Mouse (Mus musculus): Measurements from ENCODE around the gene Mcu.

Gene Mcu

GRCm38 (mm10) chr10:59527311-59527710 is 89.2 kb downstream of the Mcu start:
- no peak for DNase-seq

- DNase-seq, result no peak
These were observed 91.8 kb downstream of the Mcu start for GRCm38 (mm10) chr10:59524675-59525074.

- no peak for DNase-seq
These were observed 92.6 kb downstream of the Mcu start for GRCm38 (mm10) chr10:59523826-59524331.

- peak; percentile 65 for DNase-seq
These were observed 95.8 kb downstream of the Mcu start for GRCm38 (mm10) chr10:59520701-59521100.

DNA sequence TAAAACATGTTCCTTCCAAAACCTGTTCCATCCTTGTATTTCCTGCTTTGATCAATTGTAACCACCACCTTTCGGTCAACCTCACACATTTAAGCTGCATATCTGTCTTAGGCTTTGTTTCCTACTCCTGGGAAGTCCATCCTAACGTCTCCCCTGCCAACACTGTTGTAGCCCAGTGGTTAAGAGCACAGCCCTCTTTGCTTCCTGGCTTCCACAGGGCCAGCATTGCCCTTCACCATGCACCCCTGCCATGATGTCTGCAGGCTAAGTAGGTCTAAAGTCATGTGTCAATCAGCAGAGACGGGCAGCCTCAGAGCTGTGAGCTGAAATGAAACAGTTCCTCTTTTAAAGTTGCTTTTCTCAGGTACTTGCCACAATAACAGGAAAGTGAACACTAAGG is 97.1 kb downstream of the Mcu start:
- DNase-seq, result no peak

DNA sequence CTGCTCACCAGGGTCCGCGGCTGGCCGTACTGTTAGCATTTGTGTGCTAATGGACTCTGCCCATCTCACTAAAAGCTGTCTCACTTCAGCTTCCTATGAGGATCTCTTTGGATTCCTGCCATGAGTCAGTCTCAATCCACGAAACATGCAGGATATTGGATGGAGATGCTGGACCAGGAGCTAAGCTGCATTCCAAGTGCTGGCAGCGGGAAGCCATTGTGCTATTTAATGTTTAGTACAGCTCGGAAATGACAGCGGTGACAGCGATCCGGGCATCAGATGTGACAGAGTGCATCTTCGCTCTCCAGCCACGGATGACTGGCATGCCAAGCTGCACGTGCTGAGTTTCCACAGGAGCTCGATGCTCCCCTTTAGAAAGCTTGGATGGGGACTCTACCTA is 99.3 kb downstream of the Mcu start:
- DNase-seq, result peak; percentile 70

GRCm38 (mm10) chr10:59514739-59515464 is 101.6 kb downstream of the Mcu start:
- no peak for DNase-seq

GRCm38 (mm10) chr10:59512173-59512572 is 104.3 kb downstream of the Mcu start:
- DNase-seq, result no peak

DNA sequence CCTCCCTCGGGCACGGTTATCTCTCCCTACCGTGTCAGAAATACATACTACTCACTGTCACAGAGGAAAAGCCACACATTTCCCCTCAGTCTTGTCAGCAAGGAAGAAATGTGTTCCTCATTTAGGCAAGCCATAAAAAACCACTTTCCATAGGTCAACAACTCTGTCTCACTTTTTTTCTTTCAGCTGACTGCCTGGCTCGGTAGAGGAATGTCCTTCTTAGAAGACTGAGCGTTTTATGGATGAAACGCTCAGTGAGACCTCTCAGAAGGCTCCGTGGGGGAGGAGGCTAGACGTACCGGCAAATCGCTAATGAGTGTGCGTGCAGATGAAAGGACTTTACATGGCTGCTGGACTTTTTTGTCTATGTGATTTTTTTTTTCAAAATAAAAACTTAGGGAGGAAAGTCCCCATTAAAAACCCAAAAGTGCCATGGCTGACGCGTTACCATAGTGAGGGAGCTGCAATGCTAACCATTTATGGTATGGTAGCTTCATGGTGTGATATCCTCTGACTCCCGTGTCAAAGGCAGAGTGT is 105.0 kb downstream of the Mcu start:
- DNase-seq, result no peak

- DNase-seq, result no peak
These were observed 105.6 kb downstream of the Mcu start for GRCm38 (mm10) chr10:59510713-59511426.

- no peak for DNase-seq
These were observed 107.3 kb downstream of the Mcu start for GRCm38 (mm10) chr10:59509197-59509596.

DNA sequence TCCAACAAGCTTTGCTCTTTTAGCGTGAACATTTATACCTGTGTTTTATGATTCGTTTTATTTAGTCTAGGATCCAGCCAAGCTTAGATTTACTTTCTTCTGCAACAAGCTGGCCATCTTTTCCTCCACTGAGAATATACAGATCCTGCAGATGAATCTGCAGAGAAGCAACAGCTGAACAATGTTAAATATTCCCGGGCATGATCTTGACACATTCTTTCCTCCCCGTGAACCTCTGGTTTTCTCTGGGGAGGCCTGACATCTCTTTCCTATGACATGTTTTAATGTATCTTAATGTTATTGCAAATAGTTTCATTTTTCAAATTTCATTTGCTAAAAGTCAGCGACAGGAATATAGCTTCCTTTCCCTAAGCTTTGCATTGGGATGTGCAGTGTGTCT is 109.8 kb downstream of the Mcu start:
- DNase-seq, result no peak

GRCm38 (mm10) chr10:59504291-59504690 is 112.2 kb downstream of the Mcu start:
- DNase-seq, result no peak

DNA sequence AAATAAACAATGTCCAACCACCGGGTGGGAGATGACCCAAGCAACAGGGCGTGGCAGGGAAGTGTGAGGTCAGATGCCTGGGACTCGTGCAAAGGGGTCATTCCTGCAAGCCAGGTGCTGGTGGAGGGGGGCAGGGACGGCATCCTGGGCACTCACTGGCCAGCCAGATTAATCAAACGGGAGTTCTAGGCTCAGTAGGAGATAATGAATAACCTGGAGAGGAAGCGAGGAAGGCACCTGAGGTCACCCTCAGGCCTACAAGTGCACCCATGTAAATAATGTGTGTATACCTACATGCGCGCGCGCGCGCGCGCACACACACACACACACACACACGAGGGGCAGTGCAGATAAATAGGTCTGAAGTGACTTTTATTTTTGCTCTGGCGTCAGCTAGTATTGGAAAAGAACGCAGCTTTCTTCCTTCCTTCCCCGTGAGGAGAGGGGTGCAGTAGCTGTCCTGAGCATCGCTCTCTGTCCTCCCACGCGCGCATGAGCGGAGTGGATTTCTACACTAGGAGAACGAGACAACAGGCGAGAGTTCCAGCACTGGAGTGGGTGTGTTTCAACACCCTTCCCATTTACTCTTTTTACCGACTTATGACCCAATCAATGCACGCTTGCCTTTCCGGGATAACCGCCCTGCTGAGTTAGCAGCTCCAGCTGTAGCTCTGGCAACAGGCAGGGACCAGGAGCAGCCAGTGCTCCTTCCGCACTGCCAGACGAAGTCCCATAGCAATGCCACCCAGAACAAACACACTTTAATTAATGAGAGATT is 112.9 kb downstream of the Mcu start:
- DNase-seq, result no peak

DNA sequence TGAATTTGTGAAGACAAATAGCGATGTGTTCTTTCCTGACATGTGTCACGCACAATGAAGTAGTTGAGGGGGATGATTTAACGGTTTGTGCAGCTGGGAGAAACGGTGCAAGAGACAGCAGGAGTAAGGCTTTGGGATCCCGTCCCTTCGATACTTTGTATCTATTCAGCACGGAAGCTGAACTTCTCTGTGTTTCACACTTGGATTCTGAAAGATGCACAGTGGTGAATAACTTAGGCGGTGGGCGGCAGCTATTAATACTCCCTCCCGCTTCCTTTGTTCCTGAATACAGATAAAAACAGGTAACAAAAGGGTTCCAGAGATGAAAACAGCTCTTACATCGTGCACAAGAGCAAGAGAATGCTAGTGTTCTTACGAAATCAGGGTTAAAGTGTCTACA is 114.1 kb downstream of the Mcu start:
- DNase-seq, result no peak

GRCm38 (mm10) chr10:59501761-59502160 is 114.7 kb downstream of the Mcu start:
- no peak for DNase-seq

DNA sequence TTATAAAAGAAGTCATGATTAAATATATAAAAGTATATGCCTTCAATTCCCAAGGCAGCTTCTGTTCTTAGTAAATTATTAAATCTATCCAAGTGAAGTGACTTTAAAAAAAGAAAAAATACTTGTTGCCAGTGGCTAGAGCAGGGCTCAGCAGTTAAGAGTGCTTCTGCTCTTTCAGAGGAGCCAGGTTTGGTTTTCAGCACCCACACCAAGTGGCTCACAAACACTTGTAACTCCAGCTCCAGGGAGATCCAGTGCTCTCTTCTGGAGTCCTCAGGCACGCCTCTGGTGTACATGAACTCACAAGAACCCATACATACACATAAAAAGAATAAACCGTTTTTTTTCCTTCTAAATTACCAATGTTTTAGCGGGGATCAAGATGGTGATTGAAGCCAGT is 116.3 kb downstream of the Mcu start:
- DNase-seq, result no peak

GRCm38 (mm10) chr10:59497019-59497418 is 119.5 kb downstream of the Mcu start:
- no peak for DNase-seq

DNA sequence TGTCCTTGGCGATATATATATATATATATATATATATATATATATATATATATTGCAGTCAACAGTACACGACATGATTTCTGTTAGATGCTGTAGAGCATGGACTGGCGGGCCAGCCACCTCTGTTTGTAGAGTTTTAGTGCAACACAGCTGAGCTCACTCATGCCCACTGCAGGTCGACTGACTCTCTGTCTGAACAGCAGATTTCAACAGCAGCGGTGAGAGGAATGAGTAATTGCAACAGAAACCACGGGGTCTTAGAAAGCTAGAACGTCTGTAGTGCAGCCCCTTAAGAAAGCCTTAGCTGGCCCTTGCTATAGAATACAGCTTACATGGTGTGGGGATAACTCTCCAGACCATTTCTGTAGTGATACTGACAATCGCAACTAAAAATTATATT is 121.6 kb downstream of the Mcu start:
- no peak for DNase-seq

GRCm38 (mm10) chr10:59494044-59494443 is 122.4 kb downstream of the Mcu start:
- DNase-seq, result peak; percentile 37

DNA sequence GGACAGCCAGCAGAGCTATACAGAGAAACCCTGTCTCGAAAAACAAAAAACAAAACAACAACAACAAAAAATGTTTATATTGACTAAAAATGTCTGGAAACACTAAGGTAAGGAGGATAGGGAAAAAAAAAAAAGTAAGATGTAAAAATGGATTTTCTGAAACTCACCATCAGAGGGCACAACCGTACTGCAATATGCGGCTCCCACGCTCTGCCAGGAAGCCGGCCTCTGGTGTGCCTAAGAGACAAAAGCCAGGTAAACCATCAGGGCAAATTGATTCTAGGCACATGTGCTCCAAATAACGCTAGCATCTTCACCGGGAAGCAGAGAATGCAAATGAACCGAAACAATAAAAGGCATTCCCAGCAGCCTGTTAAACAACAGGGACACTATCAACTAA is 125.6 kb downstream of the Mcu start:
- DNase-seq, result peak; percentile 68

DNA sequence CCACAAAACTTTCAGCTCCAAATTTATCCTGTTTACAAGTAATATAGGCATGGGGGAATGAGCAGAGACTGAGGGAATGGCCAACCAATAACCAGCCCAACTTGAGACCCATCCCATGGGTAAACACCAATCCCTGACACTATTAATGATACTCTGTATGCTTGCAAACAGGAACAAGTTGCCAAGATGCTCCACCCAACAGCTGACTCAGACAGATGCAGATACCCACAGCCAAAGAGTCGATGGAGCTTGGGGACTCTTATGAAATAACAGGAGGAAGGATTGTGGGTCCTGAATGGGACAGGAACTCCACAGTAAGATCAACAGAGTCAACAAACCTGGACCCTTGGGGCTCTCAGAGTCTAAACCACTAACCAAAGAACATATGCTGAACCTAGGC is 127.1 kb downstream of the Mcu start:
- no peak for DNase-seq

DNA sequence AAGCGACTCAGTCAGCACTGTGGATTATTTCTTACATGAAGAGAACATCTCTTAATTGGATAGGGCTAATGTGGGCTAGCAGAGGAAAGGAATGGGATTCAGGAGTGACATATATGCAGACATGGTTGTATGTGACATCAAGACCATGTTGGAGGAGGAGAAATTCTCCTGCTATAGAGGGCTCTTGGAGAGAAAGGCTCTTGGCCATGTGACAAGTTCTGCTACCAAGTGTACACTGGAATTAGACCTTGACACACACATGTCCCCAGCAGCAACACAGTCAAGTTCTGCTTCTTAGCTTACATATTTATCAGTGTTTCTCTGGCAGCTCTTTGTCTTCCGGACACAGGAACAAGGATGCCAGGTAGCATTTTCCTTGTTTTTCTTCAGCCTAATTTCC is 129.1 kb downstream of the Mcu start:
- DNase-seq, result no peak

All from cerebellum, adult 11-12 months (tissue).